Mouse (Mus musculus): Measurements from ENCODE around the gene Pramel6.
"Not testable (repeated sequence)": the region's sequence is repeated elsewhere in the genome, so short reads cannot be mapped to it uniquely, and the experiment has no call there.

The Pramel6 gene

GRCm38 (mm10) chr2:87506265-87506664, at the start of gene Pramel6:
Pramel6 (plus strand) TSS chr2:87506565.
- DNase-seq: no peak

- DNase-seq: no peak
These were observed 44.6 kb upstream of the Pramel6 start for GRCm38 (mm10) chr2:87461769-87462168.

GRCm38 (mm10) chr2:87480207-87480606, 26.2 kb upstream of the Pramel6 start:
- DNase-seq: no peak

GRCm38 (mm10) chr2:87481158-87481557, 25.2 kb upstream of the Pramel6 start:
- DNase-seq: no peak

GRCm38 (mm10) chr2:87482276-87482675, 24.1 kb upstream of the Pramel6 start:
- DNase-seq: no peak

- not testable (repeated sequence) for DNase-seq
These were observed 9.4 kb upstream of the Pramel6 start, which contains the start of gene Pramel7 for GRCm38 (mm10) chr2:87496993-87497392. Pramel7 (minus strand) TSS chr2:87497093.

GRCm38 (mm10) chr2:87515046-87515445, 8.7 kb downstream of the Pramel6 start:
- no peak for DNase-seq

- no peak for DNase-seq
These were observed 9.2 kb downstream of the Pramel6 start for GRCm38 (mm10) chr2:87515457-87516060.

- DNase-seq: no peak
These were observed 10.2 kb downstream of the Pramel6 start for GRCm38 (mm10) chr2:87516581-87516980.

GRCm38 (mm10) chr2:87520651-87521050, 14.3 kb downstream of the Pramel6 start:
- no peak for DNase-seq

GRCm38 (mm10) chr2:87525899-87526616, 19.7 kb downstream of the Pramel6 start:
- not testable (repeated sequence) for DNase-seq

GRCm38 (mm10) chr2:87531496-87531895, 25.1 kb downstream of the Pramel6 start, which contains the start of gene Olfr153:
Olfr153 (plus strand) TSS chr2:87531796.
- DNase-seq: no peak

GRCm38 (mm10) chr2:87534826-87535225, 28.5 kb downstream of the Pramel6 start:
- no peak for DNase-seq

- no peak for DNase-seq
These were observed 39.1 kb downstream of the Pramel6 start, which contains the start of gene Olfr1128 for GRCm38 (mm10) chr2:87545442-87545841. Olfr1128 (minus strand) TSS chr2:87545542.

Measured in cerebellum, adult 9-11 months (tissue).